Comparison of ENCODE assay signal across 8 mouse cellular contexts in the genomic region with DNA sequence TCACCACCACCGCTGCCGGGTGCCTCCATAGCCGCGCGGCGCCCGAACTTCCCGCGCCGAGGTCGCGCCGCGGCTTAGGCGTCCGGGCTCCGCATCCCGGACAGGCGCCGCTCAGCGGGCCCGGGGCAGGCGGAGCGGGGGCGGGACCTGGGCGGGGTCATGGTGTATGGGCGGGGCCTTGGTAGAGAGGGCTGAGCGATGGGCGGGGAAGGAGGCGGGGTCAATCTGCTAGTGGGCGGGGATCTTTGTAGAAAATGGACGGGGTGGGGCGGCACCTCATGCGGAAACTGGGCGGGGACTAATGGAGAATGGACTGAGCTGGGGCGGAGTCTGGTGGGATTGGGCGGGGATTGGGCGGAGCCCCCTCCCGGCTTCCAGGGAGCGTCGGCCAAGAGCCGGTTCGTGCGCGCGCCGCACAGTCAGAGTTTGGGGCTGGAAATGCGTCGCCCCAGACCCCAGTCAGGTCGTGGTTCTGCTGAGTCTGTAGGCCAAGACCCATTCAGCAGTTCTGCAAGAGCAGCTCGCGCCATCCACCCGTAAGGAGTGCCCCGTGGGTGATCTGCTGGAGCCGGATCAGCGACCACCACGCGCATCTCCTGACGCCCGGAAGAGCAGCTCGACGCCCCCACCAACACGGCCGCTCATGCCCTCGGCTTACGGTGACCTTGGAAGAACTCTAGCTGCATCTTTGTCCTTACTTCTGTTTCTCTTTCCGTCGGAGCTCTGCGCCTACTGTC. TPM values are rescaled to one million over a fixed set of nuclear protein-coding genes. Genes with fewer than 3 reads are reported as not detected.
DNase-seq lines count a peak whose midpoint lies in the region; ATAC-seq and TF ChIP-seq lines count a peak whose summit lies in the region.

A gene (minus strand): TSS at position 143 of the 737 bp plus-strand sequence.

- no peaks in the 10 kb centered on the region for H3K9me3 ChIP-seq in hindbrain, embryonic 11.5 days (ENCODE audit: control insufficient read depth, low read length)
- H3K9me3 ChIP-seq in lung, embryonic 16.5 days (ENCODE audit: control insufficient read depth, low read length), result no peaks in the 10 kb centered on the region

- H3K4me2 ChIP-seq in hindbrain, embryonic 11.5 days (replicated peaks; ENCODE audit: low read depth, low read length), result peak within 1 kb of the TSS; percentile 89
- H3K4me2 ChIP-seq in lung, embryonic 16.5 days (ENCODE audit: low read depth, low read length), result peak within 1 kb of the TSS; percentile 93

- in situ Hi-C loops in Patski (cut with MboI; ENCODE audit: low pct_unique_long_range_greater_than_20kb), result loop anchor here (5.0 kb wide), 1 partner anchor 107 kb away; no protein-coding TSS in a partner anchor

- peak; percentile 95 for TF ChIP-seq POLR2A in thymus, adult 2 months (IDR thresholded peaks at IDR 0.05; ENCODE audit: control insufficient read depth, extremely low read depth, insufficient read depth, low read length, poor library complexity)

- DNase-seq in Patski (ENCODE audit: low read depth, low spot score), result peak; percentile 72
- DNase-seq in cerebellum, postnatal 14 days, result peak; percentile 98 to 99
- peak; percentile 92 to 97 for DNase-seq in frontal cortex, postnatal 10 days (ENCODE audit: low spot score in 2 of 2)
- peak; percentile 99 for DNase-seq in hindbrain, embryonic 11.5 days (ENCODE audit: low spot score)
- DNase-seq in layer of hippocampus, adult 9-11 months, result peak; percentile 97
- peak; percentile 94 for DNase-seq in ovary, adult 18-20 months (ENCODE audit: low spot score)
- DNase-seq in thymus, adult 2 months, result peak; percentile 99

- H3K9ac ChIP-seq in hindbrain, embryonic 11.5 days (ENCODE audit: low read depth, low read length), result peak within 1 kb of the TSS; percentile 79
- H3K9ac ChIP-seq in lung, embryonic 16.5 days (ENCODE audit: low read length), result peak within 1 kb of the TSS; percentile 73

- no peak for TF ChIP-seq CTCF in Patski (IDR thresholded peaks at IDR 0.05)
- TF ChIP-seq CTCF in thymus, adult 2 months (IDR thresholded peaks at IDR 0.05; ENCODE audit: borderline replicate concordance, control insufficient read depth, extremely low read depth, insufficient read depth, low read length, poor library complexity), result no peak

- CTCF ChIA-PET in Patski (lab: Charles Lee), result no interaction called here

- H3K4me1 ChIP-seq in hindbrain, embryonic 11.5 days (replicated peaks; ENCODE audit: control insufficient read depth, insufficient read depth, low read length), result peaks cover 6% of the 10 kb centered on the region
- peaks cover 12% of the 10 kb centered on the region for H3K4me1 ChIP-seq in lung, embryonic 16.5 days (replicated peaks; ENCODE audit: control insufficient read depth, insufficient read depth, low read length)
- H3K4me1 ChIP-seq in thymus, adult 2 months (replicated peaks; ENCODE audit: control insufficient read depth, insufficient read depth, low read length), result peaks cover 42% of the 10 kb centered on the region

- H3K27ac ChIP-seq in hindbrain, embryonic 11.5 days (ENCODE audit: low read depth, low read length), result peak within 1 kb of the TSS; percentile 58
- peak within 1 kb of the TSS; percentile 47; the same call in 1 of the 2 replicates for H3K27ac ChIP-seq in lung, embryonic 16.5 days (ENCODE audit: low read length)
- H3K27ac ChIP-seq in thymus, adult 2 months (ENCODE audit: control insufficient read depth, insufficient read depth, low read length), result peak within 1 kb of the TSS; percentile 87

- POLR2A ChIA-PET in Patski (lab: Charles Lee), result no interaction called here

- H3K4me3 ChIP-seq in hindbrain, embryonic 11.5 days (ENCODE audit: low read depth, low read length), result peak within 1 kb of the TSS; percentile 81
- peak within 1 kb of the TSS; percentile 72 for H3K4me3 ChIP-seq in lung, embryonic 16.5 days (ENCODE audit: low read length)
- H3K4me3 ChIP-seq in thymus, adult 2 months (ENCODE audit: control insufficient read depth, insufficient read depth, low read length), result peak within 1 kb of the TSS; percentile 78

- H3K27me3 ChIP-seq in Patski, result peaks cover 7% of the 10 kb centered on the region
- H3K27me3 ChIP-seq in hindbrain, embryonic 11.5 days (ENCODE audit: control insufficient read depth, insufficient read depth, low read length), result no peaks in the 10 kb centered on the region
- no peaks in the 10 kb centered on the region for H3K27me3 ChIP-seq in lung, embryonic 16.5 days (ENCODE audit: control insufficient read depth, insufficient read depth, low read depth, low read length)
- H3K27me3 ChIP-seq in thymus, adult 2 months (ENCODE audit: control insufficient read depth, insufficient read depth, low read length), result no peaks in the 10 kb centered on the region

- peak; percentile 49 for ATAC-seq in Patski
- ATAC-seq in hindbrain, embryonic 11.5 days (ENCODE audit: low FRiP score), result peak; percentile 90
- peak; percentile 96 for ATAC-seq in lung, embryonic 16.5 days (ENCODE audit: low read depth)

- H3K36me3 ChIP-seq in hindbrain, embryonic 11.5 days (ENCODE audit: control insufficient read depth, insufficient read depth, low read length), result no peaks in the 10 kb centered on the region
- no peaks in the 10 kb centered on the region for H3K36me3 ChIP-seq in lung, embryonic 16.5 days (ENCODE audit: control insufficient read depth, insufficient read depth, low read length)
- H3K36me3 ChIP-seq in thymus, adult 2 months (ENCODE audit: control insufficient read depth, insufficient read depth, low read length), result no peaks in the 10 kb centered on the region

- 0% methylated on average over 46 of the region's 69 CpGs for WGBS in hindbrain, embryonic 11.5 days
- WGBS in lung, embryonic 16.5 days, result under 1% methylated on average over 65 of the region's 69 CpGs
- under 1% methylated on average over 69 of the region's 69 CpGs for WGBS in thymus, adult 2 months

RNA-seq across cellular contexts. Expression of the gene that starts here (rescaled TPM):
- 3.9 TPM for polyA plus RNA-seq in Patski (2021)
- 20.9 and 21.7 TPM in 2 replicates for polyA plus RNA-seq in hindbrain, embryonic 11.5 days (2014; fragmentation: Nextera tagmentation; extraction: Ambion mirVana)
- polyA plus RNA-seq in lung, embryonic 16.5 days (2015; fragmentation: Nextera tagmentation; extraction: Ambion mirVana), result 8.9 and 10.7 TPM in 2 replicates
- polyA plus RNA-seq in thymus, adult 2 months (2012; rRNA removed), result 264 and 297 TPM in 2 replicates

Comparison
In these comparisons a context has a peak if more than half of its experiments do, and no peak if none do; other contexts are left out.
1. Peak in every context shown above with its lines: DNase-seq, ATAC-seq, H3K4me3 ChIP-seq and H3K27ac ChIP-seq.
2. RNA of the gene that starts here (polyA plus RNA-seq): 264 to 297 TPM in thymus, adult 2 months; 20.9 to 21.7 TPM in hindbrain, embryonic 11.5 days, 8.9 to 10.7 TPM in lung, embryonic 16.5 days and 3.9 TPM in Patski (single experiment); every median in the first group is over 10 times any median in the second.